Mouse (Mus musculus) liver, postnatal 0 days (tissue): Measurements from ENCODE around the gene Cd209a.
"Not testable (repeated sequence)": the region's sequence is repeated elsewhere in the genome, so short reads cannot be mapped to it uniquely, and the experiment has no call there.

Experiments
- CTCF ChIP-seq: sonication (generic); IDR thresholded peaks from 2 replicates; pipeline ENCODE4 v1.5.1; 2016; ENCODE audit warnings: antibody characterized with exemption, low read depth
- EP300 ChIP-seq: IDR thresholded peaks from 2 replicates; pipeline ENCODE4 v1.6.1; 2016; ENCODE audit warnings: antibody characterized with exemption, low read depth, mild to moderate bottlenecking

DNA sequence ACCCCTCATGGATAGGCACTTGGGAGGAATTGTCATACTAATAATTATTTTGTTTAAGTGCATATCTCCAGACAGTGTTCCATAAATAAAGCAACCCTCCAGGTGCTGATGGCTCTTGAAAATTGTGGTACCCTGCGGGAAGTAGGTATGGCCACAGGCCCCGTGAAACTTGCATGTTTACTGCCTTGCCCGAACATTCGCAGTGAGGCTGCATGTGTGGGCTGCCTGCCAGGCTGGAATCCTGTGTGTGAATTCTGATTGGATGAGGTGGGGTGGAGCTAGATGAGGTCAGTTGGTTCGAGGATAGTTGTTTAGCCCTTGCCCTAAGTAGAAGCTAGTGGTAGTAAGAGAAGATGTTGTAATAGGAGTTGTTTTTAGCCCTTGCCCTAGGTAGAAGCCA, 19.9 kb upstream of the Cd209a start:
- TF ChIP-seq CTCF, EP300: not testable (repeated sequence)
